Comparison of ENCODE assay signal across 8 mouse cellular contexts in genomic region chr4:148121982-148122693, GRCm38 (mm10). TPM values are rescaled to one million over a fixed set of nuclear protein-coding genes. Genes with fewer than 3 reads are reported as not detected.
DNase-seq lines count a peak whose midpoint lies in the region; ATAC-seq lines count a peak whose summit lies in the region.

No protein-coding gene starts in this region.

- H3K4me1 ChIP-seq in kidney, embryonic 16.5 days (ENCODE audit: insufficient read depth, low read length) = 0 out of 2 replicates have a peak, but pooled peaks cover 3% of the 10 kb centered on the region
- H3K4me1 ChIP-seq in forebrain, embryonic 14.5 days (ENCODE audit: control insufficient read depth, insufficient read depth, low read length) = peaks cover 32% of the 10 kb centered on the region
- peaks cover 16% of the 10 kb centered on the region for H3K4me1 ChIP-seq in limb, embryonic 13.5 days
- H3K4me1 ChIP-seq in neural tube, embryonic 14.5 days (ENCODE audit: control insufficient read depth, insufficient read depth, low read length) = peaks cover 14% of the 10 kb centered on the region; the same call in 1 of the 2 replicates

- no peak overlapping the region for H3K4me3 ChIP-seq in kidney, embryonic 16.5 days (ENCODE audit: low read length)
- no peak overlapping the region for H3K4me3 ChIP-seq in forebrain, embryonic 14.5 days (ENCODE audit: low read depth, low read length)
- H3K4me3 ChIP-seq in limb, embryonic 13.5 days = no peak overlapping the region
- no peak overlapping the region for H3K4me3 ChIP-seq in neural tube, embryonic 14.5 days (ENCODE audit: low read depth, low read length)

- H3K27me3 ChIP-seq in kidney, embryonic 16.5 days (ENCODE audit: insufficient read depth, low read length) = no peaks in the 10 kb centered on the region
- H3K27me3 ChIP-seq in forebrain, embryonic 14.5 days (replicated peaks; ENCODE audit: control insufficient read depth, insufficient read depth, low read length) = no peaks in the 10 kb centered on the region
- no peaks in the 10 kb centered on the region for H3K27me3 ChIP-seq in limb, embryonic 13.5 days
- H3K27me3 ChIP-seq in neural tube, embryonic 14.5 days (ENCODE audit: control insufficient read depth, insufficient read depth, low read length) = no peaks in the 10 kb centered on the region

- H3K4me2 ChIP-seq in kidney, embryonic 16.5 days (replicated peaks; ENCODE audit: low read depth, low read length) = no peak overlapping the region
- H3K4me2 ChIP-seq in forebrain, embryonic 14.5 days (ENCODE audit: low read length) = peak overlapping the region; percentile 9; the same call in 1 of the 2 replicates
- H3K4me2 ChIP-seq in limb, embryonic 13.5 days (replicated peaks) = peak overlapping the region; percentile 11; the same call in 1 of the 2 replicates
- H3K4me2 ChIP-seq in neural tube, embryonic 14.5 days (ENCODE audit: low read depth, low read length) = no peak overlapping the region

- H3K9ac ChIP-seq in kidney, embryonic 16.5 days (replicated peaks; ENCODE audit: low read length) = no peak overlapping the region
- H3K9ac ChIP-seq in forebrain, embryonic 14.5 days (ENCODE audit: low read length) = no peak overlapping the region; the same call in 1 of the 2 replicates
- peak overlapping the region; percentile 25; the same call in 1 of the 2 replicates for H3K9ac ChIP-seq in limb, embryonic 13.5 days
- no peak overlapping the region for H3K9ac ChIP-seq in neural tube, embryonic 14.5 days (replicated peaks; ENCODE audit: low read depth, low read length)

- H3K9me3 ChIP-seq in kidney, embryonic 16.5 days (ENCODE audit: low read length) = no peaks in the 10 kb centered on the region
- H3K9me3 ChIP-seq in forebrain, embryonic 14.5 days (replicated peaks; ENCODE audit: control insufficient read depth, low read length) = no peaks in the 10 kb centered on the region
- no peaks in the 10 kb centered on the region for H3K9me3 ChIP-seq in limb, embryonic 13.5 days
- no peaks in the 10 kb centered on the region for H3K9me3 ChIP-seq in neural tube, embryonic 14.5 days (ENCODE audit: control insufficient read depth, low read length)

- H3K27ac ChIP-seq in kidney, embryonic 16.5 days (ENCODE audit: low read length) = no peak overlapping the region
- peak overlapping the region; percentile 90 for H3K27ac ChIP-seq in forebrain, embryonic 14.5 days (ENCODE audit: low read depth, low read length)
- H3K27ac ChIP-seq in limb, embryonic 13.5 days = peak overlapping the region; percentile 39; the same call in 1 of the 2 replicates
- H3K27ac ChIP-seq in neural tube, embryonic 14.5 days (ENCODE audit: low read depth, low read length) = peak overlapping the region; percentile 64

- peak; percentile 78 for ATAC-seq in kidney, embryonic 16.5 days (ENCODE audit: low FRiP score, low TSS enrichment)
- ATAC-seq in forebrain, embryonic 14.5 days = peak; percentile 87
- peak; percentile 86 for ATAC-seq in limb, embryonic 13.5 days (ENCODE audit: low FRiP score, low read depth)
- peak; percentile 78 for ATAC-seq in neural tube, embryonic 14.5 days (ENCODE audit: low read depth)

- no peaks in the 10 kb centered on the region for H3K36me3 ChIP-seq in kidney, embryonic 16.5 days (ENCODE audit: insufficient read depth, low read length)
- H3K36me3 ChIP-seq in forebrain, embryonic 14.5 days (ENCODE audit: control insufficient read depth, insufficient read depth, low read length) = no peaks in the 10 kb centered on the region
- no peaks in the 10 kb centered on the region for H3K36me3 ChIP-seq in limb, embryonic 13.5 days
- H3K36me3 ChIP-seq in neural tube, embryonic 14.5 days (ENCODE audit: control insufficient read depth, insufficient read depth, low read length) = no peaks in the 10 kb centered on the region

- no peak for DNase-seq in kidney, adult 9 months
- peak; percentile 90 for DNase-seq in forebrain, embryonic 14.5 days (ENCODE audit: low spot score)
- no peak for DNase-seq in urinary bladder, postnatal 36 days (ENCODE audit: low spot score in 2 of 2)
- no peak for DNase-seq in cerebellum, adult 11-12 months
- no peak for DNase-seq in lung, postnatal 36 days

- WGBS in kidney, embryonic 16.5 days = 14% methylated on average over 6 of the region's 6 CpGs
- 2% methylated on average over 6 of the region's 6 CpGs for WGBS in forebrain, embryonic 14.5 days
- 4% methylated on average over 6 of the region's 6 CpGs for WGBS in limb, embryonic 13.5 days
- WGBS in neural tube, embryonic 14.5 days = 7% methylated on average over 6 of the region's 6 CpGs

RNA-seq across cellular contexts. Expression of gene Mad2l2, which starts 8.0 kb away (rescaled TPM):
- polyA plus RNA-seq in kidney, embryonic 16.5 days (2015; fragmentation: Nextera tagmentation; extraction: Ambion mirVana) = 70.3 and 74.8 TPM in 2 replicates
- polyA plus RNA-seq in forebrain, embryonic 14.5 days (2014; fragmentation: Nextera tagmentation; extraction: Ambion mirVana) = 129 and 141 TPM in 2 replicates
- 78.3 and 85.2 TPM in 2 replicates for polyA plus RNA-seq in limb, embryonic 13.5 days (2015; fragmentation: Nextera tagmentation; extraction: Ambion mirVana)
- 114 and 127 TPM in 2 replicates for polyA plus RNA-seq in neural tube, embryonic 14.5 days (2014; fragmentation: Nextera tagmentation; extraction: Ambion mirVana)

RNA-seq across cellular contexts. Expression of gene Draxin, which starts 8.4 kb away (rescaled TPM):
- polyA plus RNA-seq in kidney, embryonic 16.5 days (2015; fragmentation: Nextera tagmentation; extraction: Ambion mirVana) = 0.28 and 0.29 TPM in 2 replicates
- 18.8 and 20.7 TPM in 2 replicates for polyA plus RNA-seq in forebrain, embryonic 14.5 days (2014; fragmentation: Nextera tagmentation; extraction: Ambion mirVana)
- polyA plus RNA-seq in limb, embryonic 13.5 days (2015; fragmentation: Nextera tagmentation; extraction: Ambion mirVana) = 0.76 and 0.80 TPM in 2 replicates
- 13.2 and 13.8 TPM in 2 replicates for polyA plus RNA-seq in neural tube, embryonic 14.5 days (2014; fragmentation: Nextera tagmentation; extraction: Ambion mirVana)

RNA-seq across cellular contexts. Expression of gene Fbxo6, which starts 29.8 kb away (rescaled TPM):
- polyA plus RNA-seq in kidney, embryonic 16.5 days (2015; fragmentation: Nextera tagmentation; extraction: Ambion mirVana) = 22.0 and 22.2 TPM in 2 replicates
- 19.0 and 20.6 TPM in 2 replicates for polyA plus RNA-seq in forebrain, embryonic 14.5 days (2014; fragmentation: Nextera tagmentation; extraction: Ambion mirVana)
- 11.9 and 13.0 TPM in 2 replicates for polyA plus RNA-seq in limb, embryonic 13.5 days (2015; fragmentation: Nextera tagmentation; extraction: Ambion mirVana)
- 18.0 and 19.7 TPM in 2 replicates for polyA plus RNA-seq in neural tube, embryonic 14.5 days (2014; fragmentation: Nextera tagmentation; extraction: Ambion mirVana)

RNA-seq across cellular contexts. Expression of gene Agtrap, which starts 34.3 kb away (rescaled TPM):
- polyA plus RNA-seq in kidney, embryonic 16.5 days (2015; fragmentation: Nextera tagmentation; extraction: Ambion mirVana) = 28.1 and 31.5 TPM in 2 replicates
- 5.3 and 5.7 TPM in 2 replicates for polyA plus RNA-seq in forebrain, embryonic 14.5 days (2014; fragmentation: Nextera tagmentation; extraction: Ambion mirVana)
- polyA plus RNA-seq in limb, embryonic 13.5 days (2015; fragmentation: Nextera tagmentation; extraction: Ambion mirVana) = 13.2 and 14.1 TPM in 2 replicates
- 2.6 and 5.5 TPM in 2 replicates for polyA plus RNA-seq in neural tube, embryonic 14.5 days (2014; fragmentation: Nextera tagmentation; extraction: Ambion mirVana)

RNA-seq across cellular contexts. Expression of gene Fbxo44, which starts 38.1 kb away (rescaled TPM):
- 19.8 and 20.6 TPM in 2 replicates for polyA plus RNA-seq in kidney, embryonic 16.5 days (2015; fragmentation: Nextera tagmentation; extraction: Ambion mirVana)
- polyA plus RNA-seq in forebrain, embryonic 14.5 days (2014; fragmentation: Nextera tagmentation; extraction: Ambion mirVana) = 70.6 and 76.3 TPM in 2 replicates
- polyA plus RNA-seq in limb, embryonic 13.5 days (2015; fragmentation: Nextera tagmentation; extraction: Ambion mirVana) = 14.6 and 16.6 TPM in 2 replicates
- polyA plus RNA-seq in neural tube, embryonic 14.5 days (2014; fragmentation: Nextera tagmentation; extraction: Ambion mirVana) = 99.4 and 116 TPM in 2 replicates

Comparison
In these comparisons a context has a peak if more than half of its experiments do, and no peak if none do; other contexts are left out.
1. H3K4me2 ChIP-seq: peak in forebrain, embryonic 14.5 days (single experiment) and limb, embryonic 13.5 days (single experiment); none in kidney, embryonic 16.5 days (single experiment) and neural tube, embryonic 14.5 days (single experiment).
2. Peak in every context shown above with its lines, with median percentiles within 50 percentile points of each other: ATAC-seq.